Mouse (Mus musculus) spleen, embryonic (tissue): ENCODE measurements around the gene Oxa1l.

ENCODE experiments used
- CTCF ChIA-PET: fragments of 350-600 bp; sonication (Branson Sonifier 250); formaldehyde crosslinking; loops from one replicate; lab custom pipeline; 2022; lab: Charles Lee

Gene Oxa1l

DNA sequence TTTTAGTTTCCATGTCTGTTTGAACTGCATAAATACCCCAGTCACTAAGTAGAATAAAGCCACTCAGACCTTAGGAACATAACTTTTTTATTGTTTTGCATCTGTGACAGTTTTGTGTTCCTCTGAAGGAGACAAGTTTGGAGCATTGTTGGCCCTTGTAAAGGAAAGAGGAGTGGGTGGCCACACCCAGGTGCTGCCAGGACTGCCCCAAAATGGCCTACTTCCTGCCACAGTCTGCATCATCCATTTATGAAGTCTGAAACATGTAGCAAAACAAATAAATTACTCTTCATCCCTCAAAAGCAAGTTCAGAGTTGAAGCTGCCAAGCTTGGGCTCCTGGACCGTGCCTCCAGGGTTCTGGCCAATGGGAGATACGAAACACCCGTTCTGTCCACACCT, 8.7 kb downstream of the Oxa1l start:
- CTCF ChIA-PET = interaction anchor here (0.7 kb wide), 1 partner anchor 331 kb away, joined by 9 read pairs; no protein-coding TSS in a partner anchor

- CTCF ChIA-PET = no interaction called here
These were observed 10.0 kb downstream of the Oxa1l start for GRCm38 (mm10) chr14:54370595-54370994.

DNA sequence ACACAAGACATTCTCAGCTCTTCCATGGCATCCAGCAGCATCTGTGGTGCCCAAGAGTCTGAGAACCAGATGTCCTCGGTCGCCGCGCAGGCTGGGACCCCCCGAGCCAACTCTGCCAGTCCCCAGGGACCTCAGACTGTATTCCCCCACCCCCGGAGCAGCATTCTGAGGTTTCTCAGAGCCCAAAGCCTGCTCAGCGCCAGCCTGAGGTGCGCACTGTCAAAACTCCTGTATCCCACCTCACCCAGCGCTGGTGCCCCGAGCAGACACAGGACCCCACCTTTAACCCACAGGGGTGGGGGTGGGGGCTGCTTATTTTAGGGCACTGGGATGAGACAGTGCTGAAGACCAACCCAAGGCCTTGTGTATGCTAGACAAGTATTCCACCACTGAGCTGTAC, 10.8 kb downstream of the Oxa1l start:
- CTCF ChIA-PET = interaction anchor here (0.7 kb wide), 2 partner anchors 32 to 81 kb away, joined by 3 to 7 read pairs; no protein-coding TSS in a partner anchor

DNA sequence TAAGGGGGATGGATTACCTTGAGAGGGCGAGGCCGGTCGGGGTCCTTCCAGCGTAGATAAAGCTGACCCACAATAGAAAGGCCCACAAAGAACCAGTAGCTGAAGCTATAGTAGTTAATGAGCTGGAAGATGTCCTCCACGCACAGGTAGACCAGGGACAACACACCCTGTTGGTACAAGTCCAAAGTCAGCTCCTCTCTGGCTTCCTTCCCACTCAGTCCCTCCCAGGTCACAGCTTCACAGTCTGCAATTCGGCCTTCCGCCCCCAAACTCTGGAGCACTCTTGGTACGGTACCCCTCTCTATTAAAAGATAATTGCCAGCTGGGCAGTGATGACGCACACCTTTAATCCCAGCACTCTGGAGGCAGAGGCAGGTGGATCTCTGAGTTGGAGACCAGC, 12.3 kb downstream of the Oxa1l start:
- CTCF ChIA-PET = interaction anchor here (0.6 kb wide), 1 partner anchor 32 kb away, joined by 5 read pairs; no protein-coding TSS in a partner anchor

DNA sequence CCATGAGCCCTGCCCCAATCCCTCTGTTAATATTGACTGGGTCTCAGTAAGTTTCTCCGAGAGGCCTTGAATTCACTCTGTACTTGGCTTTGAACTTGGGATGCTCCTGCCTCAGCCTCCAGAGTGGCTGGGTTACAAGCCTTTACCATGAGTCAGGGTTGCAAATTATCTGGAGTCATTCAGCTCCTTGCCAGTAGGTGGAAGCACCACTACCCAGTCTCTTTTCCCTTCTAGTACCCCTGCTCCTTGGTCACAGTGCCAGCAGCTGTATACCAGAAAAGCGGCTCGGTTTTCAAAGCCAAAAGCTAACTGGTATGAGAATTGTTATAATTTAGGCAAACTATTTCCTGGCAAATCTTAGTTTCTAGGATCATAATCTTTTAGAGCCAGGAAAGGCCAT, 15.3 kb downstream of the Oxa1l start:
- CTCF ChIA-PET = no interaction called here

GRCm38 (mm10) chr14:54377166-54377565, 16.5 kb downstream of the Oxa1l start:
- CTCF ChIA-PET = no interaction called here

GRCm38 (mm10) chr14:54379571-54379970, 18.9 kb downstream of the Oxa1l start:
- CTCF ChIA-PET = no interaction called here

GRCm38 (mm10) chr14:54380616-54381015, 20.0 kb downstream of the Oxa1l start:
- CTCF ChIA-PET = no interaction called here

GRCm38 (mm10) chr14:54381816-54382215, 21.2 kb downstream of the Oxa1l start:
- CTCF ChIA-PET = no interaction called here

DNA sequence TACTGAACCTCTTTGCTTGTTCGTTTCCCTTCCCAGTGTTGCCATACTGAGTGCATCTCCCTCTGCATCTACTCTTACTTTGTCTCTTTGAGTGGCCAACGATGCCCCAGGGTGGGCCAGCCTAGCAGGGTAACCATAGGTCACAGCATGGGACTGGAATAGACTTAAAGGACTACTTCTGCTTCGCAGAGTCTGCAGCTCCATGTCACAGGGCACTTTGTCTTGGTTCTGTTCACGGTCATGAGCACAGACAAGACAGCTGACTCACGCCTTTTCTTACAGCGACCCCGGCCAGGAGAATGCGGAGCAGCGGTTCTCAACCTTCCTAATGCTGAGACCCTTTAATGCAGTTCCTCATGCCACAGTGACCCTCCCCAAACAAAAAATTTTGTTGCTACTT, 22.0 kb downstream of the Oxa1l start:
- CTCF ChIA-PET = no interaction called here

- CTCF ChIA-PET = no interaction called here
These were observed 22.7 kb downstream of the Oxa1l start for GRCm38 (mm10) chr14:54383355-54383771.

- CTCF ChIA-PET = no interaction called here
These were observed 23.8 kb downstream of the Oxa1l start for GRCm38 (mm10) chr14:54384396-54384795.

- CTCF ChIA-PET = no interaction called here
These were observed 25.5 kb downstream of the Oxa1l start for GRCm38 (mm10) chr14:54385968-54386618.

DNA sequence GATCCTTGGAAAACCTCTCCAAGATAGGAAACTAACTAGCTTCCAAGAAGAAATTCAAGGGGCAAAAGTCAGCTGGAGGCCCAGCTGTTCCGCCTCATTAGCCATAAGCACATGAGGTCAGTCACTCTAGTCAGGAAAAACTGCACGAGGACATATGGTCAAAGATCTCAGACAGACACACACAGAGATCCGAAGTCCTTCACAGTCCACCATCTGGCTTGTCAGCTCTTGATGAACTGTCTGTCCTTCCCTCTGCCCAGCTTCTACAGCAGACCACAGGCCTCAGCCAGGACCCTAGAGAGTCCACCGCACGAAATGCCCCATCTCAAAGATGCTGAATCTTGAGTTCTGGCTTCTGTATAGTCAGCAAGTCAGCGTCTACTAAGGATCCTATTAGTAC, 26.9 kb downstream of the Oxa1l start:
- CTCF ChIA-PET = interaction anchor here (0.6 kb wide), 1 partner anchor 153 kb away, joined by 4 read pairs; no protein-coding TSS in a partner anchor

DNA sequence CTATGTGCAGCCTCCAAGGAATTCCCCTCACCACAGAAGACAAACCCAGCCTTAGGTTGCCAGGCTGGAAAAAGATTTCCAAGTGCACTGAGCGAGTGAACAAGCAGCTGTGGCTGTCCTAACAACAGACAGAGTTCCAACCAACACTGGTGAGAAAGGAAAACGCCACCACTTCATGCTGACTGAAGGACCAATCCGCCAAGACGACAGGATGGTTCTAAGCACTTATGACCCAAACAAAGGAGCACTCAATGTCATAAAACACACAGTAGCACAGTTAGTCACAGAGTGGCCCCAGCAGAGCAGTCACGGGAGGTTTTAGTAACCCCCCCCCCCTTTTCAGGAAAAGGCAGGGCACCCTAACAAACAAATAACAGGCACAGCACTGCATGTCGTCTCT, 30.2 kb downstream of the Oxa1l start:
- CTCF ChIA-PET = interaction anchor here (0.7 kb wide), 1 partner anchor 13 kb away, joined by 6 read pairs; no protein-coding TSS in a partner anchor

- CTCF ChIA-PET = no interaction called here
These were observed 33.2 kb downstream of the Oxa1l start for GRCm38 (mm10) chr14:54393794-54394193.

DNA sequence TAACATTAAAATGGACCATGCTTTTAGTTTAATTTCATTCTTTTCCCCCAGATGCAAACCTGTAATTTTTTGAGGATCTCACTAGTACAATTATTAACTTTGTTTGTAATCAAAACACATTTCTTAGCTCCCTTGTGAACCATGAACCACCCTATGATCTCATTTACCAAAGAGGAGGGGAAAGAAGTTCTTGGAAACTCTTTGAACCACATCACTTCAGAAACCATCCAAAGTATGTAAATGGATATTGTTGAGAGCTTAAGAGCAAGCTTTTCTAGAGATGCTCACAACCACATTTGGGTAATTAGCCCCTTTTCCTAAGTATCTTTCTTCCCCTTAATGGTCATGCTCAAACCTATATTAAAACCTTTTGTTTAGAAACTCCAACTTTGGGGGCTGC, 33.7 kb downstream of the Oxa1l start:
- CTCF ChIA-PET = no interaction called here

- CTCF ChIA-PET = interaction anchor here (0.7 kb wide), 1 partner anchor 179 kb away, joined by 6 read pairs; no protein-coding TSS in a partner anchor
These were observed 36.1 kb downstream of the Oxa1l start for GRCm38 (mm10) chr14:54396685-54397084.

DNA sequence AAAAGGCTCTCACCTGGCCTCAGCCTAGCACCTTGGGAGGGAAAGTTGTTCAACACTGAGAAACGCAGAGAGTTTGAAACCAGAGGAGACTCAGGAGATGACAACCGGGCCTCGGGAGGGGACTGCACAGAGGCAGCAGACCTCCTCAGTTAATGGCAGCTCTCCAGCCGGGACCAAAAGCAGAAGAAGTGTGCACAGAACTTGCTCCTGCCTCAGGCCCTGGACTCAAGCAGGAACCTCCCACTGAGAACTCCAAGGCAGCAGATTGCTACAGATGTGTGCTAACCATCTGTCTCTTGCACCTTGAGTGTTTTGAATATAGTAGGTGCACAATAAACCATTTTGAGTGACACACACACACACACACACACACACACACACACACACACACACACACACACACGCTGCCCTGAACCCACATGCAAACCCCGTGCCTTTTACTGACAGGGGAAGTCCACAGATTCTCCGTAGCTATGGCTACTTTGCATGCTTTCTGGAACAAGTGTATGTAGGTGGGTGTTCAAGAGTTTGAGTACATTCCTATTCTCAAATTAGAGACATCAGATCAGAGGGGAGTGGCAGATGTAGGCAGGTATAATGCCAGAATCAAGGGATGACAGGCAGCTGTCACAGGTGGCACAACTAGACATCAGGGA, 37.4 kb downstream of the Oxa1l start:
- CTCF ChIA-PET = interaction anchor here (0.5 kb wide), 1 partner anchor 213 kb away, joined by 13 read pairs; no protein-coding TSS in a partner anchor

- CTCF ChIA-PET = interaction anchor here (0.5 kb wide), 1 partner anchor 213 kb away, joined by 13 read pairs; no protein-coding TSS in a partner anchor
These were observed 37.9 kb downstream of the Oxa1l start for GRCm38 (mm10) chr14:54398528-54398916.

DNA sequence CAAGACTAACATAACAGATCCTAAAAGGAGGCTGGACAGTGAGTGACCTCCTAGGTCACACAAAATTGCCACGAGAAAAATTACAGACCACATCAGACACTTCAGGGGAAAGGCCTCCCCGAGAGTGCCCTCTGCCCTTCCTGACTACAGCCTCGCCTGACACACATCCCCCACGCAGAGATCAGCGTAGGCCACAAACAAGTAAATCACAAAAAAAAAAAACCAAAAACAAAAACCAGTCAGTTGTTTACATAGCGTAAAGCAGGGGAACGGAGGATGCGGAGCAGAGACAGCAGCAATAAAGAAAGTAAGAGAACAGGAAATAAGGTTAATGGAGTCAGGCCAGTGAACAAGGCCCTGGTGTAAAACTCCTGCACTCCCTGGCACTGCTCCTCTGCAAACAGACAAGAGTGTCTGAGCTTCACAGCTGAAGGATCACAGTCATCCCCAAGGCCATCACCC, 38.3 kb downstream of the Oxa1l start:
- CTCF ChIA-PET = interaction anchor here (0.5 kb wide), 1 partner anchor 214 kb away, joined by 13 read pairs; no protein-coding TSS in a partner anchor

GRCm38 (mm10) chr14:54401723-54402122, 41.1 kb downstream of the Oxa1l start:
- CTCF ChIA-PET = interaction anchor here (0.9 kb wide), 1 partner anchor 8 kb away, joined by 8 read pairs; no protein-coding TSS in a partner anchor
